Mouse (Mus musculus) heart, embryonic 14.5 days (tissue): ENCODE measurements around the gene Gm21954. TPM values are rescaled to one million over a fixed set of nuclear protein-coding genes. Genes with fewer than 3 reads are reported as not detected.

Experiments used
- ATAC-seq: fragments of 200-750 bp; cut with Nextera tagmentation; 2 replicates; pipeline ENCODE4 v1.8.0; 2017; ENCODE audit warnings: low read depth, moderate TSS enrichment; ENCODE audit not compliant: insufficient number of reproducible peaks, insufficient read depth, low FRiP score
- H3K27ac ChIP-seq, 2 experiments: fragments of 200-500 bp in 1 of 2; fragments of 300-500 bp in 1 of 2; sonication (generic) in 1 of 2; replicated peaks in 1 of 2; 2 replicates each; pipeline ENCODE4 v1.5.1; 2012 to 2014; ENCODE audit warnings: low read depth in 2 of 2, low read length in 2 of 2, control low read depth in 1 of 2, mild to moderate bottlenecking in 1 of 2, mixed read lengths in 1 of 2; ENCODE audit not compliant: control insufficient read depth in 1 of 2, insufficient read depth in 1 of 2
- H3K27me3 ChIP-seq: fragments of 300-500 bp; sonication (generic); 2 replicates; pipeline ENCODE4 v1.6.1; 2014; ENCODE audit warnings: mild to moderate bottlenecking, low read length, control low read depth; ENCODE audit not compliant: control insufficient read depth, insufficient read depth
- H3K36me3 ChIP-seq: fragments of 300-500 bp; sonication (generic); 2 replicates; pipeline ENCODE4 v1.6.1; 2014; ENCODE audit warnings: mild to moderate bottlenecking, control low read depth, low read length, mixed read lengths; ENCODE audit not compliant: control insufficient read depth, insufficient read depth
- H3K4me1 ChIP-seq, 2 experiments: fragments of 200-500 bp in 1 of 2; fragments of 300-500 bp in 1 of 2; sonication (generic) in 1 of 2; 2 replicates each; pipeline ENCODE4 v1.6.1; 2012 to 2014; ENCODE audit warnings: low read length in 2 of 2, control low read depth in 1 of 2, mixed read lengths in 1 of 2; ENCODE audit not compliant: control insufficient read depth in 2 of 2, insufficient read depth in 2 of 2
- H3K4me2 ChIP-seq: fragments of 300-500 bp; sonication (generic); 2 replicates; pipeline ENCODE4 v1.6.1; 2014; ENCODE audit warnings: mild to moderate bottlenecking, low read length
- H3K4me3 ChIP-seq, 2 experiments: fragments of 200-500 bp in 1 of 2; fragments of 300-500 bp in 1 of 2; sonication (generic) in 1 of 2; 2 replicates each; pipeline ENCODE4 v1.5.1; 2012 to 2014; ENCODE audit warnings: low read length in 2 of 2, mild to moderate bottlenecking in 2 of 2, control low read depth in 1 of 2, low read depth in 1 of 2, moderate library complexity in 1 of 2; ENCODE audit not compliant: control insufficient read depth in 1 of 2, insufficient read depth in 1 of 2
- H3K9ac ChIP-seq: fragments of 300-500 bp; sonication (generic); 2 replicates; pipeline ENCODE4 v1.6.1; 2014; ENCODE audit warnings: mild to moderate bottlenecking, low read length
- H3K9me3 ChIP-seq: fragments of 300-500 bp; sonication (generic); 2 replicates; pipeline ENCODE4 v1.6.1; 2016; ENCODE audit warnings: low read length, control low read depth; ENCODE audit not compliant: control insufficient read depth
- WGBS: fragments of 180-500 bp; shearing (Covaris S2); extraction: QIAGEN DNeasy Blood & Tissue Kit; methylation state at CpG from one replicate; pipeline ENCODE4 v1.1.7; 2014; 5-methylcytosine and 5-hydroxymethylcytosine counted together
- polyA plus RNA-seq: library from polyadenylated mRNA; unstranded; fragments of >200 nt; fragmentation: Nextera tagmentation; extraction: Ambion mirVana; gene quantifications from 2 replicates; pipeline ENCODE4 v1.2.1, GENCODE M21; 2014

The Gm21954 gene
- polyA plus RNA-seq, 1 experiment from 2014 or later = not detected

GRCm38 (mm10) chr3:55447486-55448460 lies 24.2 kb downstream of the Gm21954 start:
- no peaks in the 10 kb centered on the region for H3K36me3 ChIP-seq
- no peak overlapping the region for H3K9ac ChIP-seq
- no peak for ATAC-seq
- H3K27me3 ChIP-seq = no peaks in the 10 kb centered on the region
- H3K4me2 ChIP-seq = no peak overlapping the region
- 79% methylated on average over 5 of the region's 5 CpGs for whole genome bisulfite sequencing
- peaks cover 0 to 2% of the 10 kb centered on the region in 2 experiments; a peak in 1 of 4 replicates for H3K4me1 ChIP-seq
- H3K27ac ChIP-seq = no peak overlapping the region
- H3K9me3 ChIP-seq = 0 out of 2 replicates have a peak, but pooled peaks cover 2% of the 10 kb centered on the region
- no peak overlapping the region for H3K4me3 ChIP-seq

- no peaks in the 10 kb centered on the region for H3K27me3 ChIP-seq
- no peak overlapping the region for H3K4me2 ChIP-seq
- H3K4me3 ChIP-seq = no peak overlapping the region
- H3K4me1 ChIP-seq = peaks cover 0 to 3% of the 10 kb centered on the region in 2 experiments; a peak in 1 of 4 replicates
- ATAC-seq = no peak
- no peak overlapping the region for H3K9ac ChIP-seq
- 86% methylated on average over 7 of the region's 7 CpGs for WGBS
- no peak overlapping the region for H3K27ac ChIP-seq
- 0 out of 2 replicates have a peak, but pooled peaks cover 2% of the 10 kb centered on the region for H3K9me3 ChIP-seq
- no peaks in the 10 kb centered on the region for H3K36me3 ChIP-seq
These were observed 25.3 kb downstream of the Gm21954 start for GRCm38 (mm10) chr3:55446681-55447080.

DNA sequence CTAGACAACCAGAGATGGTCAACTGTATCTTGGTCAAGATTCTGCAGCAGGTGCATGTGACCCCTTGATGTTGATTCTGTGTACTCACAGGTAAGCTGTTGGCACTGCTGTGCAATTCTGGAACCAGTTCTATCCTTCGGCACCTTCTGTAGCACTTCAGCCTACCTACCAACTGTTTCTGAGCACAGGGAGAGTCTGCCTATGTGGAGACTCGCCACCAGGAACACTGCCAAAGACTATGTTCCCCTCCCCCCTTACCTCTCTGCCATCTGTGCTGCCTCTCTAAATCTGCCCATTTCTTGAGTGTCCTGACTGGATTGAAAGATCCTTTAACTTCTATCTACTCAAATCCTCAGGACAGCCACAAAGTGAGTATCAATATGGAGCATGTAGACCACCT lies 28.3 kb downstream of the Gm21954 start:
- Histone ChIP-seq H3K27ac (no peak overlapping the region), H3K9ac (no peak overlapping the region), H3K4me2 (no peak overlapping the region), H3K4me1 (peaks cover 3 to 13% of the 10 kb centered on the region in 2 experiments; a peak in 3 of 4 replicates), H3K9me3 (no peaks in the 10 kb centered on the region), H3K27me3 (no peaks in the 10 kb centered on the region), H3K36me3 (no peaks in the 10 kb centered on the region), H3K4me3 (no peak overlapping the region)
- 77% methylated on average over 2 of the region's 2 CpGs for WGBS
- ATAC-seq = no peak

GRCm38 (mm10) chr3:55443271-55443670 lies 28.7 kb downstream of the Gm21954 start:
- Histone ChIP-seq H3K27ac (no peak overlapping the region), H3K4me1 (peaks cover 3 to 13% of the 10 kb centered on the region in 2 experiments; a peak in 3 of 4 replicates), H3K36me3 (no peaks in the 10 kb centered on the region), H3K27me3 (no peaks in the 10 kb centered on the region), H3K4me2 (no peak overlapping the region), H3K9ac (no peak overlapping the region), H3K9me3 (no peaks in the 10 kb centered on the region), H3K4me3 (no peak overlapping the region)
- 85% methylated on average over 8 of the region's 8 CpGs for WGBS
- no peak for ATAC-seq

DNA sequence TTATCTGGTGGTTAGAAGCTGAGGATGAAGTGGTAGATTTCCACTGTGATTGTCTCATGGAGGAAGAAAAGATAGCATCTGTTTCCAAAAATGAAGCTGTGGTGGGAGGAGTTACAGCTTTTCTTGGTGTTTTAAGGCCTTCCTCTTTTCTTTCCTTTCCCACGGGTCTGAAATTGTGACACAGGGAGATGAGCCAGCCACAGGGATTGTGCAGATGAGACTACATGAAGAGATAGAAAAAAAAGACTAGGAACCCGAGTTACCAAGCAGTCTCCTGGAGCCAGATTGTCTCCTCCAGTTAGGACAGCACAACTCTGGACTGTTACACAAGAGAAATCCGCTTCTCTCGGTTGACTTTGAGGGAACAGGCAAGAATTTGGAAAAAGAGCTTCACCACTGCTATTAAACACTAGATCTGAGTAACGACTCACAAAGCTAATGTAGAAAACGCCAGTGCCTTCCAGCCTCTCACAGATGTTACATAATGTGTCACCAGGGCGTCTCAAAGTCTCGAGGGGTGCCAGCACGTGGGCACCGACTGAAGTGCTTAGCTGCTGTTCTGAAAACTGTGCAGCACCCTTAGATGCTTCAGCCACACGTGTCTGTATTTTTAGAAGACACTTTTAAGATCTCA lies 29.9 kb downstream of the Gm21954 start:
- 55% methylated on average over 11 of the region's 11 CpGs for WGBS
- Histone ChIP-seq H3K4me2 (no peak overlapping the region), H3K9me3 (no peaks in the 10 kb centered on the region), H3K36me3 (no peaks in the 10 kb centered on the region), H3K4me1 (peaks cover 3 to 13% of the 10 kb centered on the region in 2 experiments; a peak in 3 of 4 replicates), H3K4me3 (no peak overlapping the region), H3K27ac (no peak overlapping the region), H3K27me3 (no peaks in the 10 kb centered on the region), H3K9ac (no peak overlapping the region)
- no peak for ATAC-seq

- WGBS = 38% methylated on average over 8 of the region's 8 CpGs
- H3K27me3 ChIP-seq = no peaks in the 10 kb centered on the region
- 0 out of 2 replicates have a peak, but pooled peaks have one; percentile 26 for ATAC-seq
- no peak overlapping the region for H3K4me3 ChIP-seq
- H3K9ac ChIP-seq = no peak overlapping the region
- H3K9me3 ChIP-seq = no peaks in the 10 kb centered on the region
- peak overlapping the region in 1 of 2 experiments; percentile 17; a peak in 2 of 4 replicates for H3K27ac ChIP-seq
- peak overlapping the region; percentile 7; the same call in 1 of the 2 replicates for H3K4me2 ChIP-seq
- H3K36me3 ChIP-seq = no peaks in the 10 kb centered on the region
- H3K4me1 ChIP-seq = peaks cover 3 to 13% of the 10 kb centered on the region in 2 experiments; a peak in 3 of 4 replicates
These were observed 31.7 kb downstream of the Gm21954 start for GRCm38 (mm10) chr3:55440342-55440741.

DNA sequence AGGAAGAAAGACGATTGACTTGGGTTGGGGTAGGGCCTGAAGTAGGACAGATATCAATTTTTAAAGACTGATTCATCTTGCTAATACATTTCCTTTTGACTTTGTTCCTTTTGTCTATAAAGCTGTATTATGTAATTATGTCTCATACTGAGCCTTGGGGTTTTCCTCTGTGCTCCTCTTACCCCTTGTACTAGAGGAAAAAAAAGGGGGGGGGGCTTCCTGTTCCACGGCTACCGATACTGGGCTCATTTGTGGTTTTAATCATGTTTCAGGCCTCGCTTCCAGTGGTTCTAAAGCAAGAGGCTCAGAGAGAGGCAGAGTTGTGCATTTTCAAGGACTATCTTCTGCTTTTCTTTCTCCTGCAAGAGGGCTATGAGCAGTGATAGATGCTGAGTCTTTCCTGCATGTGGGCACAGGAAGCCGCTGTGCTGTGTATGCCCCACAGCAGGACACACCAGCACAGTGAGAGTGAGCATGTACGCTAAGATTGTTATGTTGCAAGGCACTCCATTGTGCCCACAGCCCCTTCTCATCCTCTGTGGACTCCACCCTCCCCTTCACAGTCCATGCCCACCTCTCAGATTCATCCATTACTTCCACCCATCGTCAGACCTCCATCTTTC lies 33.1 kb downstream of the Gm21954 start:
- Histone ChIP-seq H3K4me2 (no peak overlapping the region), H3K9me3 (no peaks in the 10 kb centered on the region), H3K9ac (no peak overlapping the region), H3K27me3 (no peaks in the 10 kb centered on the region), H3K27ac (no peak overlapping the region), H3K4me1 (peaks cover 3 to 13% of the 10 kb centered on the region in 2 experiments; a peak in 3 of 4 replicates), H3K4me3 (no peak overlapping the region), H3K36me3 (no peaks in the 10 kb centered on the region)
- WGBS = 83% methylated on average over 7 of the region's 7 CpGs
- no peak for ATAC-seq
